ENCODE assay signal across 8 mouse cellular contexts in the genomic region with DNA sequence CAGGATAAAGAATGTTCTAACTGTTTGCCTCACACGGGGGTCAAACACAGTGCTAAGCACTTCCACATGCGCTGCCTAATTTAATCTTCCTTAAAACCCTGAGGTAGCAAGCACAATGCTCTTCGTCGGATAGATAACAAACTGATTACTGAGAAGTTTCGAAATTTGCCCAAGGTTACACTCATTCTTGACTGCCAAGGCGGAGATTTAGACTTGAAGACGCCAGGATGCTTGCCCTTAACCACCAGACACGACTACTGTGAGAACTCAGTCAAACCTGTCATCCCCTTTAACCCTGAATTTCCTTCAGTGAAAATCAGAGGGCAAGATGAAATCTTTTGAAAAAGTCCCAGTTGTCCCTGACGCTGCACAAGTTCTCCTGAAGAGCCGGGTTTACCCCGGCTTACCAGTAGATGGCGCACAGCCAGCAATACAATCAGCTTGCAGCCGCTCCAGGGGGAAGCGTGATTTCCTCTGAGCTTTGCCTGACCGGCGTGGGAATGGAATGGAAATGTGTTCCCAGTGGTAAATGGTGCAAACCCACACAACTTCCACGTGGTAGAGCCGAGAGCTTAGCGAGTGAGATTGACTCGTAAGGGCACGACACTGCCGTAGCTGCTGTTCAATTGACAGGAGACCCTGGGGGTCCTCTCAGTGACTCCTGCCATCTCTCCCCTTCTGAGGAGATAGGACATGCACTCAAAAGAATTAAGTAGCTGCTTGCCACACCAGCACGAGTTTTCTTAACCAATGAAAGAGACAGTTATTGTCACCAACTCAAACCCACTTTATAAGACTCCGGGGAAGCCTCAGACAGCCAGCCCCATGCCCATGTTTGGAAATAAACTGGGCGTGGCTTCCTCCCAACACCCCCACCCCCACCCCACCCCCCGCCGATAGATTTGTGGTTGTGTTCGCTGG. TPM values are rescaled to one million over a fixed set of nuclear protein-coding genes. Genes with fewer than 3 reads are reported as not detected.
A peak's percentile ranks its signal among the peaks of the same experiment; 100 is the strongest.
DNase-seq lines count a peak whose midpoint lies in the region; ATAC-seq lines count a peak whose summit lies in the region.

No protein-coding gene starts in this region.

- peak; percentile 85 to 96 for DNase-seq in adrenal gland, adult (ENCODE audit: inconsistent age in 2 of 2, low spot score in 1 of 2)
- peak; percentile 86 for DNase-seq in embryo, embryonic 10 days (ENCODE audit: low spot score)
- DNase-seq in gastrocnemius, postnatal 14 days: peak; percentile 86
- peak; percentile 52 to 83 for DNase-seq in left cerebral cortex, adult 9 months (ENCODE audit: low spot score in 2 of 2)
- peak; percentile 87 for DNase-seq in right cerebral cortex, postnatal 14 days
- DNase-seq in urinary bladder, postnatal 25 days (ENCODE audit: low spot score): peak; percentile 79

- intact Hi-C loops in gastrocnemius, postnatal 14 days (cut with DNase I; ENCODE audit: low total_unique reads): no loop called here

- ATAC-seq in inflammation-experienced regulatory T-cells, adult 6 months: peak; percentile 85
- ATAC-seq in megakaryocyte progenitor cell, adult 5-6 weeks (replicated peaks; ENCODE audit: poor library complexity): peak; percentile 79

RNA-seq across cellular contexts. Expression of a gene that starts 38.3 kb away (rescaled TPM):
- total RNA-seq in gastrocnemius, postnatal 14 days (2021): 1 to 10 TPM; 4.9 to 5.4 TPM
- polyA plus RNA-seq in inflammation-experienced regulatory T-cells, adult 6 months (2017; shearing (Covaris generic)): 1 to 10 TPM; 3.1 to 5.0 (median 4.8) TPM
- total RNA-seq in megakaryocyte progenitor cell, adult 5-6 weeks (2015): 0.39 and 1.5 TPM in 2 replicates
- 0.46 and 1.1 TPM in 2 replicates for total RNA-seq in megakaryocyte progenitor cell, adult 5-6 weeks (2017)

Comparison
In these comparisons a context has a peak if more than half of its experiments do, and no peak if none do; other contexts are left out.
1. Peak in every context shown above with its lines: DNase-seq and ATAC-seq.